Mouse (Mus musculus) midbrain, embryonic 11.5 days (tissue): ENCODE results near the gene Mturn. TPM values are rescaled to one million over a fixed set of nuclear protein-coding genes. Genes with fewer than 3 reads are reported as not detected.

Source experiments
- ATAC-seq: fragments of 200-750 bp; cut with Nextera tagmentation; 2 replicates; pipeline ENCODE4 v1.8.0; 2017; ENCODE audit warnings: moderate TSS enrichment, moderate library complexity; ENCODE audit not compliant: low FRiP score
- DNase-seq: peaks from one replicate; pipeline ENCODE4 v3.0.0; 2015; ENCODE audit warnings: low spot score; ENCODE audit errors: missing footprints
- H3K27ac ChIP-seq: fragments of 300-500 bp; sonication (generic); 2 replicates; pipeline ENCODE4 v1.5.1; 2014; ENCODE audit warnings: low read depth, low read length
- H3K27me3 ChIP-seq: fragments of 300-500 bp; sonication (generic); 2 replicates; pipeline ENCODE4 v1.6.1; 2014; ENCODE audit warnings: mild to moderate bottlenecking, low read length, moderate library complexity, mixed read lengths; ENCODE audit not compliant: control insufficient read depth, insufficient read depth
- H3K36me3 ChIP-seq: fragments of 300-500 bp; sonication (generic); 2 replicates; pipeline ENCODE4 v1.6.1; 2014; ENCODE audit warnings: mild to moderate bottlenecking, low read length, moderate library complexity, mixed read lengths; ENCODE audit not compliant: control insufficient read depth, insufficient read depth
- H3K4me1 ChIP-seq: fragments of 300-500 bp; sonication (generic); 2 replicates; pipeline ENCODE4 v1.6.1; 2014; ENCODE audit warnings: low read length; ENCODE audit not compliant: control insufficient read depth, insufficient read depth
- H3K4me2 ChIP-seq: fragments of 300-500 bp; sonication (generic); 2 replicates; pipeline ENCODE4 v1.6.1; 2014; ENCODE audit warnings: mild to moderate bottlenecking, moderate library complexity
- H3K4me3 ChIP-seq: fragments of 300-500 bp; sonication (generic); 2 replicates; pipeline ENCODE4 v1.5.1; 2014; ENCODE audit warnings: low read depth, low read length
- H3K9ac ChIP-seq: fragments of 300-500 bp; sonication (generic); 2 replicates; pipeline ENCODE4 v1.6.1; 2014; ENCODE audit warnings: low read length
- H3K9me3 ChIP-seq: fragments of 300-500 bp; sonication (generic); 2 replicates; pipeline ENCODE4 v1.6.1; 2016; ENCODE audit warnings: low read length; ENCODE audit not compliant: control insufficient read depth
- WGBS: fragments of 180-500 bp; shearing (Covaris S2); extraction: QIAGEN DNeasy Blood & Tissue Kit; methylation state at CpG from one replicate; pipeline ENCODE4 v1.1.7; 2014; 5-methylcytosine and 5-hydroxymethylcytosine counted together
- polyA plus RNA-seq: library from polyadenylated mRNA; unstranded; fragments of >200 nt; fragmentation: Nextera tagmentation; extraction: Ambion mirVana; gene quantifications from 2 replicates; pipeline ENCODE4 v1.2.1, GENCODE M21; 2014

Mturn gene
- polyA plus RNA-seq, 1 experiment from 2014 or later = 40.0 TPM

- 82% methylated on average over 14 of the region's 14 CpGs for WGBS
- DNase-seq = no peak
Measured at GRCm38 (mm10) chr6:54691368-54692116, 10.1 kb downstream of the Mturn start.

GRCm38 (mm10) chr6:54692201-54692600 lies 10.8 kb downstream of the Mturn start:
- Histone ChIP-seq H3K36me3 (no peaks in the 10 kb centered on the region), H3K4me3 (no peak overlapping the region), H3K27ac (no peak overlapping the region), H3K27me3 (no peaks in the 10 kb centered on the region; the same call in 1 of the 2 replicates), H3K9me3 (no peaks in the 10 kb centered on the region), H3K4me2 (no peak overlapping the region), H3K9ac (no peak overlapping the region), H3K4me1 (no peaks in the 10 kb centered on the region)
- ATAC-seq (no peak), DNase-seq (no peak)
- 69% methylated on average over 1 of the region's 1 CpGs for WGBS

More at GRCm38 (mm10) chr6:54691368-54692116, 10.1 kb downstream of the Mturn start:
- ATAC-seq = no peak
- Histone ChIP-seq H3K9ac (no peak overlapping the region), H3K9me3 (no peaks in the 10 kb centered on the region), H3K4me2 (no peak overlapping the region), H3K27me3 (no peaks in the 10 kb centered on the region; the same call in 1 of the 2 replicates), H3K4me1 (no peaks in the 10 kb centered on the region), H3K36me3 (no peaks in the 10 kb centered on the region), H3K4me3 (no peak overlapping the region), H3K27ac (no peak overlapping the region)

- 93% methylated on average over 6 of the region's 6 CpGs for WGBS
- DNase-seq (no peak), ATAC-seq (no peak)
- Histone ChIP-seq H3K4me3 (no peak overlapping the region), H3K27ac (no peak overlapping the region), H3K4me2 (no peak overlapping the region), H3K27me3 (no peaks in the 10 kb centered on the region), H3K9ac (no peak overlapping the region), H3K4me1 (no peaks in the 10 kb centered on the region), H3K36me3 (no peaks in the 10 kb centered on the region), H3K9me3 (no peaks in the 10 kb centered on the region)
Measured at GRCm38 (mm10) chr6:54693286-54693685, 11.9 kb downstream of the Mturn start.

GRCm38 (mm10) chr6:54698691-54699476 lies 17.5 kb downstream of the Mturn start:
- Histone ChIP-seq H3K9me3 (no peaks in the 10 kb centered on the region), H3K27ac (no peak overlapping the region), H3K9ac (peak overlapping the region; percentile 52), H3K27me3 (no peaks in the 10 kb centered on the region), H3K4me2 (peak overlapping the region; percentile 86), H3K4me1 (peaks cover 12% of the 10 kb centered on the region), H3K36me3 (no peaks in the 10 kb centered on the region), H3K4me3 (peak overlapping the region; percentile 40)
- DNase-seq (peak; percentile 87), ATAC-seq (peak; percentile 63)
- 8% methylated on average over 24 of the region's 24 CpGs for WGBS

GRCm38 (mm10) chr6:54699477-54700056 lies 18.1 kb downstream of the Mturn start:
- 7% methylated on average over 19 of the region's 19 CpGs for WGBS
- Histone ChIP-seq H3K4me2 (peak overlapping the region; percentile 86), H3K9ac (peak overlapping the region; percentile 52), H3K36me3 (no peaks in the 10 kb centered on the region), H3K4me1 (peaks cover 19% of the 10 kb centered on the region), H3K27me3 (0 out of 2 replicates have a peak, but pooled peaks cover 1% of the 10 kb centered on the region), H3K9me3 (no peaks in the 10 kb centered on the region), H3K27ac (no peak overlapping the region), H3K4me3 (peak overlapping the region; percentile 40)
- ATAC-seq (peak; percentile 86), DNase-seq (peak; percentile 94)

- 0 out of 2 replicates have a peak, but pooled peaks cover 2% of the 10 kb centered on the region for H3K27me3 ChIP-seq
- H3K27ac ChIP-seq = no peak overlapping the region
- 89% methylated on average over 2 of the region's 2 CpGs for WGBS
Measured at GRCm38 (mm10) chr6:54700516-54700915, 19.1 kb downstream of the Mturn start.

GRCm38 (mm10) chr6:54701901-54702300 lies 20.5 kb downstream of the Mturn start:
- Histone ChIP-seq H3K9me3 (no peaks in the 10 kb centered on the region), H3K36me3 (no peaks in the 10 kb centered on the region), H3K4me1 (peaks cover 26% of the 10 kb centered on the region), H3K27me3 (0 out of 2 replicates have a peak, but pooled peaks cover 2% of the 10 kb centered on the region), H3K4me2 (no peak overlapping the region), H3K27ac (no peak overlapping the region), H3K9ac (no peak overlapping the region), H3K4me3 (no peak overlapping the region)
- no peak for ATAC-seq
- WGBS = 88% methylated on average over 9 of the region's 9 CpGs
- no peak for DNase-seq

More at GRCm38 (mm10) chr6:54700516-54700915, 19.1 kb downstream of the Mturn start:
- H3K4me2 ChIP-seq = no peak overlapping the region
- DNase-seq (no peak), ATAC-seq (no peak)
- no peaks in the 10 kb centered on the region for H3K9me3 ChIP-seq
- H3K36me3 ChIP-seq = no peaks in the 10 kb centered on the region
- H3K4me1 ChIP-seq = peaks cover 24% of the 10 kb centered on the region
- no peak overlapping the region for H3K4me3 ChIP-seq
- H3K9ac ChIP-seq = no peak overlapping the region

GRCm38 (mm10) chr6:54703633-54704538 lies 22.5 kb downstream of the Mturn start:
- peak overlapping the region; percentile 34 for H3K9ac ChIP-seq

More at GRCm38 (mm10) chr6:54703633-54704538, 22.5 kb downstream of the Mturn start:
- peaks cover 23% of the 10 kb centered on the region for H3K4me1 ChIP-seq
- 0 out of 2 replicates have a peak, but pooled peaks cover 2% of the 10 kb centered on the region for H3K27me3 ChIP-seq
- ATAC-seq (no peak), DNase-seq (peak; percentile 92)
- peak overlapping the region; percentile 15 for H3K27ac ChIP-seq
- no peak overlapping the region for H3K4me3 ChIP-seq
- no peaks in the 10 kb centered on the region for H3K9me3 ChIP-seq
- WGBS = 14% methylated on average over 14 of the region's 14 CpGs
- H3K4me2 ChIP-seq = no peak overlapping the region
- H3K36me3 ChIP-seq = no peaks in the 10 kb centered on the region
